Mouse (Mus musculus) CH12.LX (cell line): ENCODE data around the gene Stx12. TPM values are rescaled to one million over a fixed set of nuclear protein-coding genes. Genes with fewer than 3 reads are reported as not detected.
A peak's percentile ranks its signal among the peaks of the same experiment; 100 is the strongest.

Experiments
- DNase-seq: peaks from one replicate; pipeline ENCODE4 v3.0.0-alpha.2; 2013; ENCODE audit errors: extremely low read depth
- H3K27ac ChIP-seq: 2 replicates; pipeline ENCODE4 v1.5.1; 2012; ENCODE audit warnings: low read depth, mild to moderate bottlenecking, control low read depth, moderate library complexity; ENCODE audit not compliant: insufficient read depth
- H3K27me3 ChIP-seq: replicated peaks from 2 replicates; pipeline ENCODE3; 2012; ENCODE audit warnings: inconsistent platforms
- H3K36me3 ChIP-seq, 2 experiments: replicated peaks in 1 of 2; 2 replicates each; pipeline versions ENCODE3 to v1.6.1; 2012; ENCODE audit warnings: inconsistent platforms in 1 of 2, low read length in 1 of 2, mild to moderate bottlenecking in 1 of 2, mixed read lengths in 1 of 2, moderate library complexity in 1 of 2; ENCODE audit not compliant: control insufficient read depth in 1 of 2, insufficient read depth in 1 of 2
- H3K4me1 ChIP-seq, 2 experiments: 2 replicates each; pipeline ENCODE4 v1.6.1; 2012; ENCODE audit warnings: inconsistent platforms in 1 of 2, moderate library complexity in 1 of 2; ENCODE audit not compliant: insufficient read depth in 2 of 2, control insufficient read depth in 1 of 2
- H3K4me2 ChIP-seq: 2 replicates; pipeline ENCODE4 v1.6.1; 2012; ENCODE audit warnings: low read depth, mild to moderate bottlenecking, control low read depth; ENCODE audit not compliant: poor library complexity, insufficient read depth, severe bottlenecking
- H3K4me3 ChIP-seq, 3 experiments: fragments of 150-350 bp in 1 of 3; sonication (generic) in 1 of 3; replicated peaks in 1 of 3; 2 replicates each; pipeline versions ENCODE3 to v1.5.1; 2011 to 2012; ENCODE audit warnings: low read depth in 2 of 3, low read length in 2 of 3, mild to moderate bottlenecking in 2 of 3, moderate library complexity in 2 of 3, control low read depth in 1 of 3, improper control_type of control experiment in 1 of 3, inconsistent platforms in 1 of 3, mixed read lengths in 1 of 3; ENCODE audit not compliant: poor library complexity in 1 of 3
- H3K79me2 ChIP-seq: replicated peaks from 2 replicates; pipeline ENCODE4 v1.6.1; 2012; ENCODE audit warnings: mild to moderate bottlenecking, moderate library complexity; ENCODE audit not compliant: control insufficient read depth, poor library complexity, insufficient read depth, severe bottlenecking; ENCODE audit errors: extremely low read depth
- H3K9ac ChIP-seq: 2 replicates; pipeline ENCODE4 v1.6.1; 2012; ENCODE audit warnings: low read depth, mild to moderate bottlenecking, control low read depth, moderate library complexity; ENCODE audit not compliant: insufficient read depth
- H3K9me3 ChIP-seq: replicated peaks from 2 replicates; pipeline ENCODE3; 2012; ENCODE audit warnings: low read length, inconsistent platforms, mixed read lengths
- CHD1 ChIP-seq: IDR thresholded peaks from 2 replicates; pipeline ENCODE4 v1.6.1; 2012; ENCODE audit warnings: low read depth, low read length, improper control_type of control experiment, inconsistent platforms
- CTCF ChIP-seq, 2 experiments: IDR thresholded peaks in 1 of 2; conservative IDR thresholded peaks in 1 of 2; 2 replicates each; pipeline ENCODE4 v1.5.1; 2011 to 2012; ENCODE audit warnings: low read depth in 2 of 2, low read length in 2 of 2, improper control_type of control experiment in 1 of 2, inconsistent platforms in 1 of 2, mild to moderate bottlenecking in 1 of 2, moderate library complexity in 1 of 2
- E2F4 ChIP-seq: IDR thresholded peaks from 2 replicates; pipeline ENCODE4 v1.6.1; 2011; ENCODE audit warnings: low read depth, low read length, improper control_type of control experiment; ENCODE audit not compliant: insufficient replicate concordance
- ELF1 ChIP-seq: IDR thresholded peaks from 2 replicates; pipeline ENCODE4 v1.6.1; 2014; ENCODE audit warnings: low read depth, mild to moderate bottlenecking, inconsistent platforms, low read length, improper control_type of control experiment
- ETS1 ChIP-seq: conservative IDR thresholded peaks from 2 replicates; pipeline ENCODE4 v1.6.1; 2012; ENCODE audit warnings: low read depth, mild to moderate bottlenecking, inconsistent platforms, low read length, improper control_type of control experiment, moderate library complexity
- GABPA ChIP-seq: IDR thresholded peaks from 2 replicates; pipeline ENCODE4 v1.6.1; 2012; ENCODE audit warnings: low read depth, low read length, improper control_type of control experiment, inconsistent platforms; ENCODE audit not compliant: insufficient replicate concordance
- IRF4 ChIP-seq: IDR thresholded peaks from 2 replicates; pipeline ENCODE4 v1.6.1; 2014; ENCODE audit warnings: low read depth, mild to moderate bottlenecking, inconsistent platforms, low read length, improper control_type of control experiment
- JUN ChIP-seq: IDR thresholded peaks from 2 replicates; pipeline ENCODE4 v1.6.1; 2011; ENCODE audit warnings: low read depth, mild to moderate bottlenecking, low read length, improper control_type of control experiment, moderate library complexity; ENCODE audit not compliant: insufficient read depth
- JUND ChIP-seq: conservative IDR thresholded peaks from 2 replicates; pipeline ENCODE4 v1.6.1; 2011; ENCODE audit warnings: low read depth, low read length, improper control_type of control experiment
- KAT2A ChIP-seq: IDR thresholded peaks from 2 replicates; pipeline ENCODE4 v1.6.1; 2012; ENCODE audit warnings: low read length, improper control_type of control experiment, inconsistent platforms; ENCODE audit not compliant: insufficient replicate concordance
- MAFK ChIP-seq: IDR thresholded peaks from 2 replicates; pipeline ENCODE4 v1.6.1; 2011; ENCODE audit warnings: low read length, improper control_type of control experiment; ENCODE audit not compliant: insufficient replicate concordance
- MAX ChIP-seq: IDR thresholded peaks from 2 replicates; pipeline ENCODE4 v1.6.1; 2011; ENCODE audit warnings: low read length, improper control_type of control experiment
- MAZ ChIP-seq: IDR thresholded peaks from 2 replicates; pipeline ENCODE4 v1.6.1; 2012; ENCODE audit warnings: low read depth, mild to moderate bottlenecking, inconsistent platforms, low read length, improper control_type of control experiment, moderate library complexity
- MEF2A ChIP-seq: IDR thresholded peaks from 2 replicates; pipeline ENCODE4 v1.6.1; 2014; ENCODE audit warnings: low read depth, mild to moderate bottlenecking, inconsistent platforms, low read length, improper control_type of control experiment, borderline replicate concordance
- MXI1 ChIP-seq: IDR thresholded peaks from 2 replicates; pipeline ENCODE4 v1.6.1; 2011; ENCODE audit warnings: mild to moderate bottlenecking, low read depth, low read length, improper control_type of control experiment
- MYC ChIP-seq: IDR thresholded peaks from 2 replicates; pipeline ENCODE4 v1.6.1; 2011; ENCODE audit warnings: low read depth, mild to moderate bottlenecking, improper control_type of control experiment, low read length
- NELFE ChIP-seq: IDR thresholded peaks from 2 replicates; pipeline ENCODE4 v1.6.1; 2011; ENCODE audit warnings: low read depth, low read length, improper control_type of control experiment
- NRF1 ChIP-seq: IDR thresholded peaks from 2 replicates; pipeline ENCODE4 v1.6.1; 2014; ENCODE audit warnings: low read depth, mild to moderate bottlenecking, inconsistent platforms, low read length, improper control_type of control experiment, moderate library complexity
- PAX5 ChIP-seq: IDR thresholded peaks from 2 replicates; pipeline ENCODE4 v1.6.1; 2012; ENCODE audit warnings: low read length, inconsistent platforms, mixed read lengths
- POLR2AphosphoS2 ChIP-seq: IDR thresholded peaks from 2 replicates; pipeline ENCODE4 v1.6.1; 2011; ENCODE audit warnings: low read depth, low read length, improper control_type of control experiment
- RAD21 ChIP-seq: IDR thresholded peaks from 2 replicates; pipeline ENCODE4 v1.6.1; 2011; ENCODE audit warnings: low read depth, mild to moderate bottlenecking, low read length, improper control_type of control experiment, moderate library complexity
- SIN3A ChIP-seq: IDR thresholded peaks from 2 replicates; pipeline ENCODE4 v1.6.1; 2012; ENCODE audit warnings: low read length, improper control_type of control experiment, inconsistent platforms
- TBP ChIP-seq: conservative IDR thresholded peaks from 2 replicates; pipeline ENCODE4 v1.6.1; 2011; ENCODE audit warnings: low read depth, low read length, improper control_type of control experiment
- TCF12 ChIP-seq: IDR thresholded peaks from 2 replicates; pipeline ENCODE4 v1.6.1; 2014; ENCODE audit warnings: low read depth, mild to moderate bottlenecking, inconsistent platforms, low read length, improper control_type of control experiment
- UBTF ChIP-seq: IDR thresholded peaks from 2 replicates; pipeline ENCODE4 v1.6.1; 2012; ENCODE audit warnings: low read depth, mild to moderate bottlenecking, inconsistent platforms, low read length, improper control_type of control experiment, moderate library complexity
- USF1 ChIP-seq: IDR thresholded peaks from 2 replicates; pipeline ENCODE4 v1.6.1; 2014; ENCODE audit warnings: low read depth, mild to moderate bottlenecking, inconsistent platforms, low read length, improper control_type of control experiment
- USF2 ChIP-seq: conservative IDR thresholded peaks from 2 replicates; pipeline ENCODE4 v1.6.1; 2011; ENCODE audit warnings: low read depth, low read length, improper control_type of control experiment
- ZC3H11A ChIP-seq: IDR thresholded peaks from 2 replicates; pipeline ENCODE4 v1.6.1; 2012; ENCODE audit warnings: low read depth, mild to moderate bottlenecking, inconsistent platforms, low read length, improper control_type of control experiment
- ZMIZ1 ChIP-seq: IDR thresholded peaks from 2 replicates; pipeline ENCODE4 v1.6.1; 2012; ENCODE audit warnings: low read depth, mild to moderate bottlenecking, inconsistent platforms, low read length, improper control_type of control experiment
- ZNF384 ChIP-seq: IDR thresholded peaks from 2 replicates; pipeline ENCODE4 v1.6.1; 2012; ENCODE audit warnings: low read depth, low read length, improper control_type of control experiment, inconsistent platforms
- dilution Hi-C: fragments of 300-500 bp; cut with MboI; formaldehyde crosslinking; loops from 2 replicates; pipeline ENCODE4 v1.14.3; 2020; ENCODE audit warnings: low sequenced_read_pairs; ENCODE audit not compliant: extremely low pct_unique_long_range_greater_than_20kb, extremely low pct_ligation_motif_present
- in situ Hi-C: fragments of 300-500 bp; cut with MboI; formaldehyde crosslinking; loops from 3 replicates; pipeline ENCODE4 v1.14.3; 2019; ENCODE audit warnings: low sequenced_read_pairs, low pct_ligation_motif_present, low pct_unique_long_range_greater_than_20kb, mixed read lengths
- polyA plus RNA-seq: library from polyadenylated mRNA; unstranded; fragments of >175 nt; gene quantifications from 2 replicates; pipeline ENCODE4 v1.2.1, GENCODE M21; 2012; ENCODE audit warnings: low read depth; ENCODE audit not compliant: insufficient read length
- total RNA-seq, 2 experiments: library from RNA; depleted of rRNA; stranded (reverse); fragments of 300-350 nt in 1 of 2; fragments of >200 nt in 1 of 2; gene quantifications; 2 replicates each; pipeline ENCODE4 v1.2.3; 2012 to 2014

Gene Stx12
- total and polyA plus RNA-seq, 3 experiments: 14.5 to 17.3 (median 15.7) TPM

DNA sequence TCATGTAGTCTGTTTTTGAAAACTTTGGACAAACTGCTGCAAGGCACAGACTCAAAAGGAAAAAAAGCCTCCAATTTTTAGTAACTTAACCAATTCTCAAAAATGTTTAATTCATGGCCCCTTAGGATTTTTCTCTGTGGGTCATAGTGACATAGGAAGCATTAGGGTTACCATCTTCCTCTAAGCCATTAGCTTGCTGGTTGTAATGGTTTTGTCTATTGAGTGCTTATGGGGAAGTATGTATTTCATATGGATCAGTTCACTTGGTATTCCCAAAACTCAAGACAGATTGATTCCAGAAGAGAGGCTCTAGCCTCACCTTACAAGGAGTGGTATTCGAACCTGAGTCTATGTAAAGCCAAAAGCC is 40.6 kb downstream of the Stx12 start:
- DNase-seq: no peak
- peak; percentile 98 for TF ChIP-seq ZMIZ1
- no peak for TF ChIP-seq CHD1
- H3K9ac ChIP-seq: peak overlapping the region; percentile 84
- peaks cover 0 to 21% of the 10 kb centered on the region in 2 experiments; a peak in 2 of 4 replicates for H3K4me1 ChIP-seq
- peaks cover 13 to 23% of the 10 kb centered on the region in 2 experiments for H3K36me3 ChIP-seq
- H3K9me3 ChIP-seq: no peaks in the 10 kb centered on the region
- no peak overlapping the region for H3K27ac ChIP-seq
- in situ Hi-C loops: no loop called here
- dilution Hi-C loops: no loop called here
- H3K79me2 ChIP-seq: peaks cover 43% of the 10 kb centered on the region
- H3K4me3 ChIP-seq: peak overlapping the region in 1 of 3 experiments; percentile 94
- no peaks in the 10 kb centered on the region for H3K27me3 ChIP-seq
- H3K4me2 ChIP-seq: peak overlapping the region; percentile 87

DNA sequence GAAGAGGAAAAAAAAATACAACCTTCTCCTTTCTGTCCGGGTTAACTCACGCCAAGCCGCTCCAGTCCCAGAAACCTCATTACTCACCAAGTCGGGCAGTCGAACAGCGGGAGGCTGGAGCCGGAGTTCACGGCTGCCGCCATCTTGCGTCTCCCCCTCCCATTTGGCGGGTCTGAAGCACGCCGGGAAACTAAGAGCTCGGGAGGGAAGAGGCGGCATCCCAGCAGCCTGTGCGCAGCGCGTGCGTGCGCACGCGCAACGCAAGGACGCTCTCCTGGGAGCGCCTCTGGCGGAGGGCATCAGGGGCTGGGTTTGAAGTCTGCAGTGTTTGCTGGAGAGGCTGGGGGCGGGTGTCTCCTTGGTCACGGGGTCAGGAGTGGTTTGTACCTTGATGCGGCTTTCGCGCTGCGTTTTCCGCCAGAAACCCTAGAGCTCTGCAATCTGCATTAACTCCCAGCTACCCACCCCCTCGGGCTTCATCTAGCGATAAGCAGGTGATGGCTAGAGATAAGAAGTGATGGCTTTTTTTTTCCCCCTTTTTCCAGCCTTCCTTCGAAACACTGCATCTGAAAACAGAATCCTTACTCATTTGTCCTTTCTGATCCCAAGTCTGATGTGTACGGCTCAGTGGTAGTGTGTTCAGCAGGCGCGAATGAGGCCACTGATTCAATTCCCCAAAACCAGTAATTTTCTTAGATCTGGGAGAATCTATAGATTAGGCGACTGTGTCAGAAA is 41.2 kb downstream of the Stx12 start, which contains the start of gene Ppp1r8:
TSS of gene Ppp1r8 (minus strand) at position 200 of the 735 bp plus-strand sequence.
- H3K9ac ChIP-seq: peak within 1 kb of the TSS; percentile 90
- peaks cover 48% of the 10 kb centered on the region for H3K79me2 ChIP-seq
- peaks cover 19 to 29% of the 10 kb centered on the region in 2 experiments for H3K36me3 ChIP-seq
- H3K9me3 ChIP-seq: no peaks in the 10 kb centered on the region
- no peaks in the 10 kb centered on the region for H3K27me3 ChIP-seq
- peak within 1 kb of the TSS; percentile 97 for H3K4me2 ChIP-seq
- dilution Hi-C loops: no loop called here
- peak within 1 kb of the TSS; percentile 90 to 97 (median 94) for H3K4me3 ChIP-seq
- in situ Hi-C loops: no loop called here
- DNase-seq: peak; percentile 96
- H3K4me1 ChIP-seq: peaks cover 0 to 22% of the 10 kb centered on the region in 2 experiments; a peak in 2 of 4 replicates
- peak within 1 kb of the TSS; percentile 50 for H3K27ac ChIP-seq
- TF ChIP-seq MEF2A: no peak
- TF ChIP-seq CTCF (conservative IDR thresholded peaks at IDR 0.05 in 1 of 2, IDR thresholded peaks at IDR 0.05 in 1 of 2; ENCODE audit: low read depth in 2 of 2, low read length in 2 of 2): peak in 1 of 2 experiments; percentile 29; a peak in 1 of 4 replicates
- no peak for TF ChIP-seq MAFK
- TF ChIP-seq PAX5: no peak
- TF ChIP-seq JUND: no peak
- TF ChIP-seq E2F4: peak; percentile 6; the same call in 1 of the 2 replicates
- peak; percentile 59; the same call in 1 of the 2 replicates for TF ChIP-seq MYC
- no peak for TF ChIP-seq GABPA
- TF ChIP-seq USF2: peak; percentile 55
- peak; percentile 69 for TF ChIP-seq POLR2AphosphoS2
- TF ChIP-seq RAD21: no peak
- TF ChIP-seq NRF1: peak; percentile 99
- TF ChIP-seq TCF12: peak; percentile 99
- TF ChIP-seq KAT2A: peak; percentile 78; the same call in 1 of the 2 replicates
- no peak; the same call in 1 of the 2 replicates for TF ChIP-seq ZNF384
- TF ChIP-seq MXI1: peak; percentile 70
- TF ChIP-seq IRF4: no peak; the same call in 1 of the 2 replicates
- TF ChIP-seq ETS1: no peak; the same call in 1 of the 2 replicates
- TF ChIP-seq UBTF: 0 out of 2 replicates have a peak, but pooled peaks have one; percentile 49
- no peak for TF ChIP-seq JUN
- TF ChIP-seq USF1: peak; percentile 83
- peak; percentile 55; the same call in 1 of the 2 replicates for TF ChIP-seq MAX
- TF ChIP-seq SIN3A: peak; percentile 83
- peak; percentile 97 for TF ChIP-seq NELFE
- TF ChIP-seq ELF1: peak; percentile 78
- peak; percentile 95; the same call in 1 of the 2 replicates for TF ChIP-seq MAZ
- peak; percentile 89; the same call in 1 of the 2 replicates for TF ChIP-seq ZMIZ1
- TF ChIP-seq TBP: peak; percentile 89; the same call in 1 of the 2 replicates
- TF ChIP-seq ZC3H11A: no peak
